In the genomic region with DNA sequence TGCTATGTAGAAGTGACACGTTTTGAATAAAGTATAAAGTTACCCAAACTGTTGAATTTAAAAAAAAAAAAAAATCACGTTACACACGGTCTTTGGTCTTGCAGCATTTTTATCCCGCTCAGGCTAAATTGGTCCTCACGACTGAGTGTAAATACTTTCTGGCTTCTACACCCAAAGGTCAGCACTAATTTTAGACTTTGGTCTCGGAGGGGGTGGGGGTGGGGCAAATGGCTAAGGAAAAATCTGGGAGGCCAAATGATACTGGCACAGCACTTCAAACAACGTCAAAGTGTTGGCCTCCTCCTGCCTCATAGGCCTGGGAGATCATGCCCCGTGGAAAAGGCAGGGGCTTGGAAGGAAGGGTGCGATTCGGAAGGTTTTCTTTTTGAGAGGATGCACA, we compare ENCODE assay signal across 21 mouse cellular contexts. TPM values are rescaled to one million over a fixed set of nuclear protein-coding genes. Genes with fewer than 3 reads are reported as not detected.
DNase-seq lines count a peak whose midpoint lies in the region; ATAC-seq lines count a peak whose summit lies in the region.
"Had no signal": no experiment of that assay in that cellular context is flagged by ENCODE, and none has a peak within 500 bp of the region (broad histone marks: within the 10 kb centered on the region; RNA-seq: fewer than 3 reads in every experiment).

No protein-coding gene starts in this region.

- no peaks in the 10 kb centered on the region for H3K27me3 ChIP-seq in heart, embryonic 14.5 days (ENCODE audit: control insufficient read depth, insufficient read depth, low read length)
- H3K27me3 ChIP-seq in embryonic facial prominence, embryonic 10.5 days (replicated peaks; ENCODE audit: low read depth, poor library complexity, severe bottlenecking), result no peaks in the 10 kb centered on the region
- H3K27me3 ChIP-seq in limb, embryonic 10.5 days (ENCODE audit: low read depth, poor library complexity, severe bottlenecking), result no peaks in the 10 kb centered on the region
- H3K27me3 ChIP-seq: embryonic facial prominence, embryonic 15.5 days; hindbrain, embryonic 12.5 days; kidney, embryonic 15.5 days; midbrain, embryonic 15.5 days; stomach, embryonic 15.5 days had no signal

- peak; percentile 13 to 25 for DNase-seq in heart, adult 18-20 months
- no peak for DNase-seq in heart, postnatal 14 days
- DNase-seq in kidney, postnatal 36 days, result peak; percentile 3 to 11
- no peak for DNase-seq in kidney, postnatal 10 days
- peak; percentile 23 to 35 for DNase-seq in heart, postnatal 10 days
- DNase-seq in embryonic facial prominence, embryonic 10.5 days (ENCODE audit: low spot score), result no peak
- DNase-seq in limb, embryonic 10.5 days (ENCODE audit: low spot score), result no peak
- DNase-seq: adrenal gland, adult 8-10 months; cerebellum, adult 11-12 months; cerebellum, postnatal 14 days; embryo, embryonic 11 days; forebrain, postnatal 0 days; right cerebral cortex, postnatal 14 days; thymus, adult 18-20 months had no signal

- H3K4me2 ChIP-seq in heart, embryonic 14.5 days (ENCODE audit: low read length), result peak overlapping the region; percentile 44
- H3K4me2 ChIP-seq: embryonic facial prominence, embryonic 15.5 days; hindbrain, embryonic 12.5 days; kidney, embryonic 15.5 days; midbrain, embryonic 15.5 days; stomach, embryonic 15.5 days had no signal

- peak overlapping the region; percentile 28 to 44; a peak in 3 of 4 replicates for H3K27ac ChIP-seq in heart, embryonic 14.5 days (replicated peaks in 1 of 2; ENCODE audit: control insufficient read depth in 1 of 2, insufficient read depth in 1 of 2, low read depth in 2 of 2, low read length in 2 of 2)
- H3K27ac ChIP-seq in embryonic facial prominence, embryonic 10.5 days (replicated peaks), result no peak overlapping the region
- H3K27ac ChIP-seq in limb, embryonic 10.5 days, result no peak overlapping the region
- H3K27ac ChIP-seq: embryonic facial prominence, embryonic 15.5 days; hindbrain, embryonic 12.5 days; kidney, embryonic 15.5 days; midbrain, embryonic 15.5 days; stomach, embryonic 15.5 days had no signal

- H3K4me3 ChIP-seq in heart, embryonic 14.5 days (ENCODE audit: control insufficient read depth in 1 of 2, insufficient read depth in 1 of 2, low read depth in 1 of 2, low read length in 2 of 2), result no peak overlapping the region
- H3K4me3 ChIP-seq in embryonic facial prominence, embryonic 10.5 days, result no peak overlapping the region
- no peak overlapping the region for H3K4me3 ChIP-seq in limb, embryonic 10.5 days
- H3K4me3 ChIP-seq: embryonic facial prominence, embryonic 15.5 days; hindbrain, embryonic 12.5 days; kidney, embryonic 15.5 days; midbrain, embryonic 15.5 days; myocyte; stomach, embryonic 15.5 days had no signal

- 40% methylated on average over 10 of the region's 10 CpGs for WGBS in heart, embryonic 14.5 days
- 76% methylated on average over 10 of the region's 10 CpGs for WGBS in embryonic facial prominence, embryonic 10.5 days
- 79% methylated on average over 10 of the region's 10 CpGs for WGBS in limb, embryonic 10.5 days

- no peak for ATAC-seq in heart, embryonic 14.5 days (ENCODE audit: insufficient number of reproducible peaks, insufficient read depth, low FRiP score, low read depth)
- ATAC-seq: forebrain, postnatal 0 days; midbrain, embryonic 15.5 days had no signal

- H3K36me3 ChIP-seq in heart, embryonic 14.5 days (ENCODE audit: control insufficient read depth, insufficient read depth, low read length), result no peaks in the 10 kb centered on the region
- H3K36me3 ChIP-seq in embryonic facial prominence, embryonic 10.5 days (replicated peaks), result peaks cover 16% of the 10 kb centered on the region
- peaks cover 32% of the 10 kb centered on the region for H3K36me3 ChIP-seq in limb, embryonic 10.5 days
- H3K36me3 ChIP-seq: embryonic facial prominence, embryonic 15.5 days; hindbrain, embryonic 12.5 days; kidney, embryonic 15.5 days; midbrain, embryonic 15.5 days; stomach, embryonic 15.5 days had no signal

- intact Hi-C loops in heart, postnatal 14 days (cut with DNase I), result no loop called here
- intact Hi-C loops in heart, postnatal 10 days (cut with DNase I), result no loop called here

- H3K9ac ChIP-seq in heart, embryonic 14.5 days (ENCODE audit: low read length), result no peak overlapping the region
- H3K9ac ChIP-seq: embryonic facial prominence, embryonic 15.5 days; forebrain, postnatal 0 days; hindbrain, embryonic 12.5 days; kidney, embryonic 15.5 days; midbrain, embryonic 15.5 days; stomach, embryonic 15.5 days had no signal

- H3K9me3 ChIP-seq in heart, embryonic 14.5 days (ENCODE audit: control insufficient read depth, low read length), result no peaks in the 10 kb centered on the region
- no peaks in the 10 kb centered on the region for H3K9me3 ChIP-seq in embryonic facial prominence, embryonic 10.5 days
- H3K9me3 ChIP-seq in limb, embryonic 10.5 days (replicated peaks), result no peaks in the 10 kb centered on the region
- H3K9me3 ChIP-seq: embryonic facial prominence, embryonic 15.5 days; hindbrain, embryonic 12.5 days; kidney, embryonic 15.5 days; midbrain, embryonic 15.5 days; stomach, embryonic 15.5 days had no signal

- H3K4me1 ChIP-seq in heart, embryonic 14.5 days (ENCODE audit: control insufficient read depth in 2 of 2, insufficient read depth in 2 of 2, low read length in 2 of 2), result peaks cover 13 to 19% of the 10 kb centered on the region in 2 experiments
- H3K4me1 ChIP-seq in embryonic facial prominence, embryonic 10.5 days, result peaks cover 18% of the 10 kb centered on the region
- H3K4me1 ChIP-seq in limb, embryonic 10.5 days, result peaks cover 10% of the 10 kb centered on the region
- H3K4me1 ChIP-seq: embryonic facial prominence, embryonic 15.5 days; hindbrain, embryonic 12.5 days; midbrain, embryonic 15.5 days; stomach, embryonic 15.5 days had no signal

RNA-seq across cellular contexts. Expression of a gene that starts 10.6 kb away (rescaled TPM):
- 10 to 100 TPM; 20.7 to 29.5 TPM for total RNA-seq in heart, adult 18-20 months (2021)
- total RNA-seq in heart, postnatal 14 days (2021), result 10 to 100 TPM; 22.2 to 22.9 TPM
- polyA plus RNA-seq in heart, embryonic 14.5 days (2014; fragmentation: Nextera tagmentation; extraction: Ambion mirVana), result 128 and 156 TPM in 2 replicates
- total RNA-seq in heart, postnatal 10 days (2021), result 10 to 100 TPM; 40.1 to 42.9 TPM
- 77.5 and 101 TPM in 2 replicates for polyA plus RNA-seq in embryonic facial prominence, embryonic 10.5 days (2016; fragmentation: Nextera tagmentation; extraction: Ambion mirVana)
- polyA plus RNA-seq in limb, embryonic 10.5 days (2016; fragmentation: Nextera tagmentation; extraction: Ambion mirVana), result 129 and 143 TPM in 2 replicates

Comparison
In these comparisons a context has a peak if more than half of its experiments do, and no peak if none do; other contexts are left out.
1. DNase-seq: peak in heart, adult 18-20 months (2 of 2), kidney, postnatal 36 days (2 of 2) and heart, postnatal 10 days (2 of 2); none in heart, postnatal 14 days (0 of 2), kidney, postnatal 10 days (single experiment), embryonic facial prominence, embryonic 10.5 days (single experiment) and limb, embryonic 10.5 days (single experiment).
2. H3K27ac ChIP-seq: peak in heart, embryonic 14.5 days (2 of 2); none in embryonic facial prominence, embryonic 10.5 days (single experiment) and limb, embryonic 10.5 days (single experiment).